Mouse (Mus musculus) C2C12 (cell line): ENCODE measurements around the gene Arid5b.

Experiments
- CTCF ChIP-seq: IDR thresholded peaks from one replicate; pipeline ENCODE4 v1.5.1; 2011; ENCODE audit not compliant: control insufficient read depth, insufficient read depth, insufficient read length
- FOSL1 ChIP-seq: IDR thresholded peaks from one replicate; pipeline ENCODE4 v1.8.0; 2011; ENCODE audit warnings: mild to moderate bottlenecking, low read length; ENCODE audit not compliant: poor library complexity, insufficient read depth, severe bottlenecking
- MAX ChIP-seq: IDR thresholded peaks from one replicate; pipeline ENCODE4 v1.6.1; 2011; ENCODE audit warnings: mild to moderate bottlenecking, control low read depth
- MYOD1 ChIP-seq: IDR thresholded peaks from one replicate; pipeline ENCODE4 v1.6.1; 2011; ENCODE audit warnings: low read depth; ENCODE audit not compliant: control insufficient read depth, insufficient read length
- MYOG ChIP-seq: IDR thresholded peaks from one replicate; pipeline ENCODE4 v1.6.1; 2011; ENCODE audit not compliant: control insufficient read depth, insufficient read length; ENCODE audit errors: extremely low read depth
- USF1 ChIP-seq: IDR thresholded peaks from one replicate; pipeline ENCODE4 v1.6.1; 2011; ENCODE audit warnings: low read depth, mild to moderate bottlenecking, control low read depth, moderate library complexity

DNA sequence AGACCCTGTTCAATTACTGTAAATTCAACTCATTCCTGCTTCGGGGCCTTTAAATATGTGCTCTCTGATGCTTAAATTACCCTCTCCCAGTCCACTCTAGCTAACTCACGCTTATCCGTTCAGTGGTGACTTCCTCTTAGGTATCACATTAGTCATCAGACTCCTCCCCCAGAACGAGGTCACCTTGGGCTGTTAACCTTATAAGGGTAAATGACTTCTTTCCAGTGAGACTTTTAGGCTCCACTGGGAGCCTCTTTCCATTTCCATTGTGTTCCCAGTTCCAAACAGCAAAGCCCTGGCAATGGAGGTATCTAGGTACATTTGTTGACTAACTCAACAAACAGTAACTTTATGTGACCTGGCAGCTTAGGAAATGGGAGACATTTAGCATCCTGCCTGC, 186.7 kb downstream of the Arid5b start:
- TF ChIP-seq CTCF (no peak), MYOD1 (no peak), USF1 (no peak), MAX (no peak), MYOG (no peak), FOSL1 (no peak)
